Mouse (Mus musculus): ENCODE data around the gene Ctdsp1.

DNA sequence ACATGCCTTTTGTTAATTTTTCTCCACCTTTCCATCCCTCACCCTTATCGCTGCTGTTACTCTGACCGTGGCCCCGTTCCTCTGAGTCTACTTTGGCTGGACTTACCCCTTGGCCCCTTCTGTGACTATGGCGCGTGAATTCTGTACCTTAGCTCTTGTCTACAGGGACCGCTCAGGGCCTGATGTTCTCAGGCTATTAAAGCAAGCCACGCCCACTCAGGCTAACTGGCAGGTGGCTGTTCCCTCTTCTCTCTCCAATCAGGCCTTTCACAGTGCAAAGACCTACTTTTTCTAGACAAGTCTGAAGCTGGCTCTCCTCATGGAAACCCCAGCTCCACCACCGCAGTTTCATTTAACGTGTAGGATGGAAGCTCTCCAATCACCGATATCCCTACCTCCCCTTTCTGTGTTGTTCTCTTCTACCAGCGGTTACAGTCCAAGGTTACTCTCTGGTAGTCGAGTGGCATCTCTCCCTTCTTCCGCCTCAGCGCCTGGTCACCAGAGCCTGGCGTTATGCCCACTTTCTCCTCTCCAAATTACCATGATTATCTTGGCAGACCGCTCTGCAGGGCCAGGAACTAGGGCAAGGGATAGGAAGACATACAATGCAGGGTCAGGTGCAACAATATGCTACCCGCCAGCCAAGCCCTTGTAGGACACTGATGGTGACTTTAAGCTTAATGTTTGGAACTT is 27.6 kb downstream of the Ctdsp1 start:
- TF ChIP-seq CTCF (IDR thresholded peaks at IDR 0.05; ENCODE audit: low read depth, low read length) (no peak), POLR2A (IDR thresholded peaks at IDR 0.05; ENCODE audit: borderline replicate concordance, low read depth, low read length) (no peak)

Measured in bone marrow macrophage, adult 2 months (primary cell).